Mouse (Mus musculus): ENCODE data around the gene Prlr. TPM values are rescaled to one million over a fixed set of nuclear protein-coding genes. Genes with fewer than 3 reads are reported as not detected.

The Prlr gene
- total RNA-seq (2021), result 1 to 10 TPM; 2.7 to 6.2 TPM
- long read RNA-seq, partial matches to known transcripts, result 0 of 1 reads
- long read RNA-seq, other reads (novel, unspliced or antisense), result 1 of 1 reads

DNA sequence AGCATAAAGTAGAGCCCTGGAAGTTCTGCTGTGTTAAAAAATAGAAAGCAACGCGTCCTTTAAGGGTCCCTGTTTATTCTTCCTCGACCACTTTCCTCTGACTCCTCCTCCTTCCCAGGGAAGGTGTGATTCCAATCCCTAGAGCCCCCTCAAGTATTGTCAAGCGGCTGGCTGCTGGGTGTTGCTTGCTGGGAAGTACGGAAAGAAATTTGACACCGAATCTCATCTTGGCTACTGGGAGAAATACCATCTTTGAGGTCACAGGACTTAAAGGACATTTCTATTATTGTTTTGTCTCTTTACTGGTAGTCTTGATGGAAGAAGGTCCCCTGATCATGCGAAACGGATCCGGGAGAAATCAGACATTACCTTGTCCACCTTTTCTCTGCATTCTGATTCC is at the start of gene Prlr:
Prlr (plus strand) TSS at position 156 of the 400 bp plus-strand sequence.
- no peak for DNase-seq (ENCODE audit: low spot score in 2 of 2)

DNA sequence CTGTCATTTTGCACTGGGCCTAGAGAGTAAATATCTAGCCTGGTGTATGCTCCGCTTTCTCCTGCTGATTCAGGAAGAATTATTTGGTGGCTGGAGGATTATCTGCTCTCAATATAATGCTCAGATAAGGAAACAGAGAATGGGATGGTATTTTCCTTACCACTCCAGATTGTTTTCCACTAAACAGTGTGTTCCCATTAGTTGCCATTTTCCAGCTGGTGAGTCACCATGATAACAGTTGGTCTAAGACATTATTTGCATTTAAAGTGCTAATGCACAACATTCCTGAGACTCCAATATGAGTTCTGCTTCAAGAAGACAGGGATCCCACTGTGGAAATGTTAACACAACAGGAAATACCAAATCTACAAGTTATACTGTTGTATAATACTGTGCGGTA is 43.3 kb upstream of the Prlr start:
- DNase-seq (ENCODE audit: low spot score in 2 of 2), result peak; percentile 41 to 76

DNA sequence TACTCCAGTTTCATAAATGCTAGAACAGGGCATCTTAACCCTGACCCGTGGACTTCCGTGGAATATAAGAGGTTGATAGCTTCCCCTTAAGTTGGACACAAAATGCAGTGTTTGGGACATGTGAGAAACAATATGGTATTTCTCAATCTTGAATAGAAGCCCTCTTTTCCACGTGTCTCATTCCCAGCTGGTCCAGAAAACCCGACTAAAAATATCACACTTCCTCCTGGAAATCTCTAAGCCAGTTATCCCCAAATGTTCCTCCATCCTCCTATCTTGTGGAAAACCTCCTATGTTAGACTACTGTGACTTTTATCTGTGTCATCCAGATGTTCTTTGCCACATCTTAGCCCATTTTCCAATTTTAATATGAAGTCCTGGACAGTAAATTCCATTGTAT is 42.1 kb upstream of the Prlr start:
- peak in 1 of 2 experiments; percentile 23 for DNase-seq (ENCODE audit: low spot score in 2 of 2)

DNA sequence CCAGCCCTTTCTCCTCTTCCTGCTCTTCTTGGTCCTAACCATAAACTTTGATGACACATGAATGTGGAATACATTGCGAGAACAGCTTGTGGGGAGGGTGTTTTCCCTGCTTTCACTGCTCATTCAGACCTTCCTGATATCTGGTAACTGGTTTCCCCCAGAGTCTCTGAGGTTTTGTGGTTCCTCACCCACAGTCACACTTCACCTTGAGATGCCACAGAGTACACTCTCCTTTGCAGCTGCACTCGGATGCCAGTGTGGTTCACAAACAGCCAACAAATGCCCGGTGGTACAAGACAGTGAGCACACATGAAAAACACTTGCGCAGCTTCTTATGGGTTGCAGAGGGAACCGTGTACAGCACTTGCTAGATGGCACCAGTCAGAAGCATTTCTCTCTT is 32.5 kb upstream of the Prlr start:
- no peak for DNase-seq (ENCODE audit: low spot score in 2 of 2)

GRCm38 (mm10) chr15:10148196-10148595 is 28.8 kb upstream of the Prlr start:
- DNase-seq (ENCODE audit: low spot score in 2 of 2), result no peak

GRCm38 (mm10) chr15:10160663-10161062 is 16.4 kb upstream of the Prlr start:
- no peak for DNase-seq (ENCODE audit: low spot score in 2 of 2)

- peak in 1 of 2 experiments; percentile 14 for DNase-seq (ENCODE audit: low spot score in 2 of 2)
Observed at GRCm38 (mm10) chr15:10175078-10175477, 2.0 kb upstream of the Prlr start.

- DNase-seq (ENCODE audit: low spot score in 2 of 2), result no peak
Observed at GRCm38 (mm10) chr15:10175656-10176055, 1.4 kb upstream of the Prlr start.

GRCm38 (mm10) chr15:10177519-10178130 is 587 bp downstream of the Prlr start:
- DNase-seq (ENCODE audit: low spot score in 2 of 2), result peak in 1 of 2 experiments; percentile 20

DNA sequence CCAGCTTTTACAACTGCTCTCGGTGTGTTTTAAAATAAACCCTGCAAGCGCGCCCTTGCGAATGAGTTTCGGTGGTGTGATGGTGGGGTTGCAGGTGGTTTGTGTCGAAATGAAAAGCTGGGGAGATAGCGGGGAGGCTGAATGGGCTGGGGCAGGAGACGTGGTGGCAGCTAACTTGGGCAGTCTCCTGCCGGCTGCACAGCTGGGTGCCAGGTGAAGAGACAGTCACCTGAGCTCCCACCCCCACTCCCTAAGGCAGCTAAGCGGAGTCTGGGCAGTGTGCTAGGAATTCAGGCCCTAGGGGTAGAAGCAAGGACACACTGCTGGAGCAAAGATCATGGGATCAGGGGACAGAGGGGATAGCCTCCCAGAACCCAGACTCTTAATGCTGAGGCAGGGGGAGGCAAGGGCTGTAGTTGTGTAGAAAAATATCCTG is 1.1 kb downstream of the Prlr start:
- no peak for DNase-seq (ENCODE audit: low spot score in 2 of 2)

GRCm38 (mm10) chr15:10180694-10181093 is 3.7 kb downstream of the Prlr start:
- DNase-seq (ENCODE audit: low spot score in 2 of 2), result peak in 1 of 2 experiments; percentile 63

DNA sequence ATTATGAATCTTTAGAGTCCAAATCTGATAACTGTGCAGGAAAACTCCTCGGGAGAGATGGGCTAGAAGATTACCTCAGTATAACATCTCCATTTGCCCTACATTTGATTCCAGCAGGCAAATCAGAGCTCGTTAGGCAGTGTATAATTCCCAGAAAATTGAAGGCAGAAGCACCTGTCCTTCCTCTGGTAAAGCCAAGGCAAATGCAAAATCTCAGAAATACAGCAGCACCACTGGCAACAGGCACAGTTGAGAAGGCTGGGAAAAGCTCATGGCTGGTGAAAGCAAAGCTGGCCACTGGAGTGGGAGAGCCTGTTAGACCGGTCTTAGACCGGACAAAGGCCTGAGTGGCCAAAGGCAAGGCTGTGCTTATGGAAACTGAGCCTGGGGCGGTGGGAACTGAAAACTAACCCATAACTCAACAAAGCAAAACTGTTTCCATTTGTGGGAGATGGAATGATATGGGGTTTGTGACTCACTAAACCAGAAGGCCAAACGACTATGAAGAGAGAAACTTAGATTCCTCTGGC is 15.1 kb downstream of the Prlr start:
- DNase-seq (ENCODE audit: low spot score in 2 of 2), result no peak

GRCm38 (mm10) chr15:10200991-10201390 is 24.0 kb downstream of the Prlr start:
- no peak for DNase-seq (ENCODE audit: low spot score in 2 of 2)

DNA sequence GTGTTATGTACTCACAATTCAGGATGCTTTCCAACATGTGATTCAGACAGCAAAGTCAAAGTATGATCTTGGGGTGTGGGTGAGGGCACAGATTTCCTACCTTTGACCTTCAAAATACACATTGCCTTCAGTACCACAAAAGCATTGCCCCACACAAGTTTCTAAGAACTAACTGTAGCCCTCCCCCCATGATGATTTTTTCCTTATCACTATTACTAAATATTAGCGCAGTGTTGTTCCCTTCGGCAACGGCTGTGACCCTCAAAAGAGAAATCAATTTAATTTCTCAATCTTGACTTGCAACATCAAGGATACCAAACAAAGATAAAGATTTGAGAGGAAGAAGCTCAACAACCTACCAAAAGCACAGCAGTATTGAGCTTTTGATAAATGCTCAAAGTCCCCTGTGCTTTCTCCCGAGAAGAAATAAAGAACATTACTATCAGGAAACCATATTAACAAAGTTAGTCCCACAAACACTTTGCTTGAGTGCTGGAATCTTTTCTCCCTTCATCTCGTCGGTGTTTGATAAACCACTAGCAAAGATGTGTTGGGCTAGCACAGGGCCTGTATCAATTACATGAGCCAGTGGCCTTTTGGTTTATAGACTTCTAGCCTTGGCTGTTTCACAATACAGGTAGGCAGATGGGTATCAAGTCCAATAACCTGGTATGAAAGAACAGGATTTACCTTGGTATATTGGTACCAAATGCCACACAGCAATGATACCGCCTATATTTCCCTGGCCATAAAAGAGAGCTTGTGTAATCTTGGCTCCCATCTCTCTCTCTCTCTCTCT is 25.7 kb downstream of the Prlr start:
- no peak for DNase-seq (ENCODE audit: low spot score in 2 of 2)

DNA sequence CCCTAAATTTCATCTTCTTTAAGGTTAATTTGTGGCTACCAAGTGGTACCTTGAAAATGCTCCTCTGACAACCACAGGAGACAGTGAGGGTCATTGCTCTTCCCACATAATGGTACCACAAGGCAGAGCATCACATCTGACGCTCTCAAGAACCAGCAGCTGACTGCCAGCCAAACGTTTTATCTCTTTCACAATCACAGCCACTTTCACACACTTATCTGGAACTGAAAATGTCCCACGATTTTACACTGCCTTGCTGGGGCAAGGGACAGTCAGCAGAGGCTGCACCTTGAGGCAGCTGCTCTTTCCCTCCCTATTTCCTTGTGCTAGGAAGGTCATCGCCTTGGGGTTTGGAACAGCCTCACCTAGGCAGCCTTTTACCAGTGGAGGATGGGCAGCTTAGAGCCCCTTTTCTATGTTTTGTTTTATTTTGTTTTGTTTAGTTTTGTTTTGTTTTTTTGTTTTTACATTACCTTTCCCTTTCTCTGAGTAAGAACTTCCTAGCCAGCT is 33.3 kb downstream of the Prlr start:
- DNase-seq (ENCODE audit: low spot score in 2 of 2), result no peak

GRCm38 (mm10) chr15:10211992-10212391 is 35.0 kb downstream of the Prlr start:
- DNase-seq (ENCODE audit: low spot score in 2 of 2), result no peak

GRCm38 (mm10) chr15:10213213-10213612 is 36.2 kb downstream of the Prlr start:
- DNase-seq (ENCODE audit: low spot score in 2 of 2), result no peak

GRCm38 (mm10) chr15:10213710-10214109 is 36.7 kb downstream of the Prlr start:
- DNase-seq (ENCODE audit: low spot score in 2 of 2), result no peak

DNA sequence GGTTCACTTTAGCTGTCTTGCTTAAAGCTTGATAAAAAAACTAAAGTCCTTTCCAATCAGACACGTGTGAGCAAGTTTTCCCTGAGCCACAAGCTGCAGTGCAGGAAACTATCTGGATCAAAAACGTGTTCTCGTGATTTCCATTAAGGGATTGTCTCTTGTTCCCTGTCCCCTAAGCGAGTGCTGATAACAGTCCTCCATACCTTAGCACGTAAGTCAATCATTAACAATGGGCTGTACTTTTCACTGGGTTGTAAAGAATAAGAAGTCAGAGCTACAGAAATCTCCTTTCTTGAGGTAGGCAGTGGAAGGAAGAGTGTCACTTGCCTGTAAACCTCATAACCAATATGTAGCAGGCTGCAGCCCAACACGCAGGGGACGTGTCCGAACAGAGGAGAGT is 38.7 kb downstream of the Prlr start:
- DNase-seq (ENCODE audit: low spot score in 2 of 2), result no peak

GRCm38 (mm10) chr15:10216189-10216588 is 39.2 kb downstream of the Prlr start:
- DNase-seq (ENCODE audit: low spot score in 2 of 2), result no peak

GRCm38 (mm10) chr15:10223614-10224155 is 46.6 kb downstream of the Prlr start:
- DNase-seq (ENCODE audit: low spot score in 2 of 2), result no peak

GRCm38 (mm10) chr15:10225701-10226100 is 48.7 kb downstream of the Prlr start:
- no peak for DNase-seq (ENCODE audit: low spot score in 2 of 2)
